Mouse (Mus musculus): ENCODE data around the gene Ciz1.
"Not testable (repeated sequence)": the region's sequence is repeated elsewhere in the genome, so short reads cannot be mapped to it uniquely, and the experiment has no call there.

Ciz1 gene

GRCm38 (mm10) chr2:32347019-32347418 is 5.1 kb upstream of the Ciz1 start:
- DNase-seq (ENCODE audit: low read depth): no peak

GRCm38 (mm10) chr2:32348311-32348710 is 3.8 kb upstream of the Ciz1 start:
- no peak for DNase-seq (ENCODE audit: low read depth)

- no peak for DNase-seq (ENCODE audit: low read depth)
These were observed 2.4 kb upstream of the Ciz1 start for GRCm38 (mm10) chr2:32349625-32350255.

- DNase-seq (ENCODE audit: low read depth): no peak
These were observed 1.6 kb upstream of the Ciz1 start for GRCm38 (mm10) chr2:32350471-32351051.

- no peak for DNase-seq (ENCODE audit: low read depth)
These were observed 611 bp upstream of the Ciz1 start for GRCm38 (mm10) chr2:32351471-32351961.

- peak; percentile 89 for DNase-seq (ENCODE audit: low read depth)
These were observed 948 bp downstream of the Ciz1 start, which contains the start of gene Dnm1 for GRCm38 (mm10) chr2:32353007-32353542. Dnm1 (minus strand) TSS chr2:32353338.

- no peak for DNase-seq (ENCODE audit: low read depth)
These were observed 1.7 kb downstream of the Ciz1 start for GRCm38 (mm10) chr2:32353836-32354235.

GRCm38 (mm10) chr2:32354336-32354895 is 2.3 kb downstream of the Ciz1 start:
- no peak for DNase-seq (ENCODE audit: low read depth)

GRCm38 (mm10) chr2:32356216-32356615 is 4.1 kb downstream of the Ciz1 start:
- no peak for DNase-seq (ENCODE audit: low read depth)

- DNase-seq (ENCODE audit: low read depth): no peak
These were observed 5.6 kb downstream of the Ciz1 start for GRCm38 (mm10) chr2:32357710-32358109.

- DNase-seq (ENCODE audit: low read depth): no peak
These were observed 6.3 kb downstream of the Ciz1 start for GRCm38 (mm10) chr2:32358381-32358780.

GRCm38 (mm10) chr2:32360741-32361140 is 8.6 kb downstream of the Ciz1 start:
- DNase-seq (ENCODE audit: low read depth): peak; percentile 83

- DNase-seq (ENCODE audit: low read depth): peak; percentile 67
These were observed 9.3 kb downstream of the Ciz1 start for GRCm38 (mm10) chr2:32361437-32361836.

GRCm38 (mm10) chr2:32362274-32362673 is 10.1 kb downstream of the Ciz1 start:
- DNase-seq (ENCODE audit: low read depth): not testable (repeated sequence)

GRCm38 (mm10) chr2:32362817-32363340 is 10.8 kb downstream of the Ciz1 start:
- DNase-seq (ENCODE audit: low read depth): peak; percentile 88

- no peak for DNase-seq (ENCODE audit: low read depth)
These were observed 11.4 kb downstream of the Ciz1 start for GRCm38 (mm10) chr2:32363376-32364106.

GRCm38 (mm10) chr2:32364121-32364520 is 12.0 kb downstream of the Ciz1 start:
- no peak for DNase-seq (ENCODE audit: low read depth)

GRCm38 (mm10) chr2:32367315-32367714 is 15.2 kb downstream of the Ciz1 start:
- DNase-seq (ENCODE audit: low read depth): no peak

- no peak for DNase-seq (ENCODE audit: low read depth)
These were observed 22.1 kb downstream of the Ciz1 start for GRCm38 (mm10) chr2:32374191-32374590.

GRCm38 (mm10) chr2:32375317-32375940 is 23.3 kb downstream of the Ciz1 start:
- no peak for DNase-seq (ENCODE audit: low read depth)

GRCm38 (mm10) chr2:32376963-32377362 is 24.8 kb downstream of the Ciz1 start:
- DNase-seq (ENCODE audit: low read depth): no peak
